Comparison of ENCODE assay signal across 8 mouse cellular contexts in genomic region chr9:64281105-64281780, GRCm38 (mm10). TPM values are rescaled to one million over a fixed set of nuclear protein-coding genes. Genes with fewer than 3 reads are reported as not detected.
DNase-seq lines count a peak whose midpoint lies in the region; ATAC-seq and TF ChIP-seq lines count a peak whose summit lies in the region.

Tipin (plus strand) TSS chr9:64281581.

- no peaks in the 10 kb centered on the region for H3K9me3 ChIP-seq in erythroblast, embryonic 14.5 days (ENCODE audit: control insufficient read depth, low read length)
- no peaks in the 10 kb centered on the region for H3K9me3 ChIP-seq in heart, embryonic 11.5 days (replicated peaks; ENCODE audit: control insufficient read depth, low read length)
- H3K9me3 ChIP-seq in kidney, embryonic 16.5 days (ENCODE audit: low read length), result no peaks in the 10 kb centered on the region

- peak within 1 kb of the TSS; percentile 90 for H3K27ac ChIP-seq in heart, embryonic 11.5 days (ENCODE audit: low read depth, low read length)
- H3K27ac ChIP-seq in kidney, embryonic 16.5 days (ENCODE audit: low read length), result peak within 1 kb of the TSS; percentile 95
- H3K27ac ChIP-seq in liver, adult 2 months (replicated peaks; ENCODE audit: insufficient read depth, low read depth, low read length), result no peak within 1 kb of the TSS

- H3K79me2 ChIP-seq in C2C12 (ENCODE audit: control insufficient read depth, insufficient read depth) (peaks cover 48% of the 10 kb centered on the region), myocyte (ENCODE audit: control insufficient read depth, insufficient read depth) (peaks cover 34% of the 10 kb centered on the region)
- no peaks in the 10 kb centered on the region; the same call in 1 of the 2 replicates for H3K79me2 ChIP-seq in liver, adult 2 months (ENCODE audit: control insufficient read depth, insufficient read depth, low read length)

- peaks cover 9% of the 10 kb centered on the region for H3K36me3 ChIP-seq in C2C12 (ENCODE audit: control insufficient read depth, insufficient read depth)
- H3K36me3 ChIP-seq in erythroblast, embryonic 14.5 days (ENCODE audit: control insufficient read depth), result peaks cover 33% of the 10 kb centered on the region
- H3K36me3 ChIP-seq in heart, embryonic 11.5 days (ENCODE audit: control insufficient read depth, insufficient read depth, low read length), result no peaks in the 10 kb centered on the region
- H3K36me3 ChIP-seq in kidney, embryonic 16.5 days (ENCODE audit: insufficient read depth, low read length), result no peaks in the 10 kb centered on the region
- no peaks in the 10 kb centered on the region for H3K36me3 ChIP-seq in liver, adult 2 months (ENCODE audit: control insufficient read depth, insufficient read depth, low read length)
- no peaks in the 10 kb centered on the region for H3K36me3 ChIP-seq in myocyte (ENCODE audit: control insufficient read depth, insufficient read depth)
- no peaks in the 10 kb centered on the region for H3K36me3 ChIP-seq in splenic B cell, adult 2 months (ENCODE audit: control insufficient read depth, insufficient read depth, low read length, poor library complexity, severe bottlenecking)

- H3ac ChIP-seq in C2C12 (ENCODE audit: control insufficient read depth, insufficient read length, low read depth) (peak within 1 kb of the TSS; percentile 87), myocyte (ENCODE audit: control insufficient read depth, insufficient read length) (peak within 1 kb of the TSS; percentile 99)

- peaks cover 36% of the 10 kb centered on the region for H3K79me3 ChIP-seq in C2C12 (ENCODE audit: low read depth)

- DNase-seq in brain, embryonic 14.5 days (ENCODE audit: low read depth), result peak; percentile 97
- DNase-seq in liver, adult 2 months (ENCODE audit: extremely low read depth, low read depth, low spot score), result peak; percentile 78
- DNase-seq in splenic B cell, adult 2 months (ENCODE audit: low read depth, low spot score), result peak; percentile 97

- no peaks in the 10 kb centered on the region for H3K27me3 ChIP-seq in C2C12 (ENCODE audit: control insufficient read depth, insufficient read depth, insufficient read length)
- no peaks in the 10 kb centered on the region for H3K27me3 ChIP-seq in erythroblast, embryonic 14.5 days (ENCODE audit: control insufficient read depth)
- H3K27me3 ChIP-seq in heart, embryonic 11.5 days (ENCODE audit: control insufficient read depth, insufficient read depth, low read length), result no peaks in the 10 kb centered on the region
- H3K27me3 ChIP-seq in kidney, embryonic 16.5 days (ENCODE audit: insufficient read depth, low read length), result no peaks in the 10 kb centered on the region
- H3K27me3 ChIP-seq in liver, adult 2 months (ENCODE audit: control insufficient read depth, insufficient read depth, low read length), result no peaks in the 10 kb centered on the region
- no peaks in the 10 kb centered on the region for H3K27me3 ChIP-seq in myocyte (ENCODE audit: control insufficient read depth, insufficient read depth, insufficient read length)
- no peaks in the 10 kb centered on the region for H3K27me3 ChIP-seq in splenic B cell, adult 2 months (ENCODE audit: control insufficient read depth, insufficient read depth, low read length, poor library complexity, severe bottlenecking)

- H3K4me3 ChIP-seq in C2C12 (ENCODE audit: insufficient read depth, poor library complexity, severe bottlenecking), result peak within 1 kb of the TSS; percentile 56
- peak within 1 kb of the TSS; percentile 81 for H3K4me3 ChIP-seq in erythroblast, embryonic 14.5 days (replicated peaks)
- H3K4me3 ChIP-seq in heart, embryonic 11.5 days (ENCODE audit: low read depth, low read length), result peak within 1 kb of the TSS; percentile 78
- H3K4me3 ChIP-seq in kidney, embryonic 16.5 days (ENCODE audit: low read length), result peak within 1 kb of the TSS; percentile 88
- peak within 1 kb of the TSS; percentile 92 for H3K4me3 ChIP-seq in liver, adult 2 months (ENCODE audit: insufficient read depth, low read depth, low read length)
- H3K4me3 ChIP-seq in myocyte, result peak within 1 kb of the TSS; percentile 56

- TF ChIP-seq CTCF in C2C12 (IDR thresholded peaks at IDR 0.05; ENCODE audit: control insufficient read depth, insufficient read depth, insufficient read length), result no peak
- no peak for TF ChIP-seq CTCF in brain, embryonic 14.5 days (IDR thresholded peaks at IDR 0.05; ENCODE audit: borderline replicate concordance, extremely low read depth, insufficient read depth, insufficient read length)
- no peak for TF ChIP-seq CTCF in liver, adult 2 months (IDR thresholded peaks at IDR 0.05; ENCODE audit: low read depth, low read length)

- H3K4me2 ChIP-seq in heart, embryonic 11.5 days, result peak within 1 kb of the TSS; percentile 91
- H3K4me2 ChIP-seq in kidney, embryonic 16.5 days (replicated peaks; ENCODE audit: low read depth, low read length), result peak within 1 kb of the TSS; percentile 79
- peak within 1 kb of the TSS; percentile 94 for H3K4me2 ChIP-seq in myocyte (ENCODE audit: low read depth)

- peak; percentile 94 for ATAC-seq in heart, embryonic 11.5 days (replicated peaks; ENCODE audit: insufficient number of reproducible peaks, low FRiP score, low TSS enrichment)
- peak; percentile 95 for ATAC-seq in kidney, embryonic 16.5 days (ENCODE audit: low FRiP score, low TSS enrichment)

- H3K4me1 ChIP-seq in erythroblast, embryonic 14.5 days (ENCODE audit: control insufficient read depth), result peaks cover 33% of the 10 kb centered on the region
- H3K4me1 ChIP-seq in heart, embryonic 11.5 days (ENCODE audit: control insufficient read depth, insufficient read depth, low read length), result peaks cover 7% of the 10 kb centered on the region; the same call in 1 of the 2 replicates
- peaks cover 9% of the 10 kb centered on the region for H3K4me1 ChIP-seq in kidney, embryonic 16.5 days (ENCODE audit: insufficient read depth, low read length)
- no peaks in the 10 kb centered on the region for H3K4me1 ChIP-seq in liver, adult 2 months (ENCODE audit: control insufficient read depth, insufficient read depth, low read length)

- WGBS in heart, embryonic 11.5 days (ENCODE audit: insufficient replicate concordance), result 2% methylated on average over 45 of the region's 46 CpGs
- WGBS in kidney, embryonic 16.5 days, result 2% methylated on average over 45 of the region's 46 CpGs
- WGBS in liver, adult 2 months, result 1% methylated on average over 46 of the region's 46 CpGs

- peak within 1 kb of the TSS; percentile 98 for H3K9ac ChIP-seq in heart, embryonic 11.5 days (ENCODE audit: low read depth, low read length)
- peak within 1 kb of the TSS; percentile 98 for H3K9ac ChIP-seq in kidney, embryonic 16.5 days (replicated peaks; ENCODE audit: low read length)
- H3K9ac ChIP-seq in liver, adult 2 months (ENCODE audit: low read depth, low read length), result peak within 1 kb of the TSS; percentile 96

- peak; percentile 56; the same call in 1 of the 2 replicates for TF ChIP-seq POLR2A in brain, embryonic 14.5 days (IDR thresholded peaks at IDR 0.05; ENCODE audit: borderline replicate concordance, extremely low read depth, insufficient read depth, insufficient read length, poor library complexity, severe bottlenecking)
- 0 out of 2 replicates have a peak, but pooled peaks have one; percentile 59 for TF ChIP-seq POLR2A in liver, adult 2 months (IDR thresholded peaks at IDR 0.05; ENCODE audit: extremely low read depth, insufficient read depth, low read length)
- TF ChIP-seq POLR2A in myocyte (IDR thresholded peaks at IDR 0.05; ENCODE audit: insufficient read length, low read depth), result peak; percentile 74

TF ChIP-seq in C2C12, 6 proteins besides CTCF, POLR2A, EP300 and RAD21:
- TF ChIP-seq FOSL1 (IDR thresholded peaks at IDR 0.05; ENCODE audit: insufficient read depth, low read length, poor library complexity, severe bottlenecking) (no peak), MYOG (IDR thresholded peaks at IDR 0.05; ENCODE audit: control insufficient read depth, extremely low read depth, insufficient read length) (no peak), USF1 (IDR thresholded peaks at IDR 0.05; ENCODE audit: low read depth) (no peak), MAX (IDR thresholded peaks at IDR 0.05) (no peak), MYOD1 (IDR thresholded peaks at IDR 0.05; ENCODE audit: control insufficient read depth, insufficient read length, low read depth) (no peak), CEBPB (IDR thresholded peaks at IDR 0.05; ENCODE audit: low read depth) (no peak)
TF ChIP-seq in C2C12: peak in this region for 0.

TF ChIP-seq in myocyte, 11 proteins besides CTCF, POLR2A, EP300 and RAD21:
- TF ChIP-seq REST (IDR thresholded peaks at IDR 0.05; ENCODE audit: insufficient read depth, insufficient read length), result no peak
- TF ChIP-seq MAX (IDR thresholded peaks at IDR 0.05; ENCODE audit: low read depth), result no peak
- peak; percentile 53 for TF ChIP-seq POLR2AphosphoS2 (IDR thresholded peaks at IDR 0.05; ENCODE audit: insufficient read length, low read depth)
- TF ChIP-seq TCF3 (IDR thresholded peaks at IDR 0.05; ENCODE audit: insufficient read length, low read depth), result no peak
- no peak for TF ChIP-seq MYOD1 (IDR thresholded peaks at IDR 0.05; ENCODE audit: control insufficient read depth in 1 of 3, insufficient read length in 2 of 3, low read depth in 2 of 3)
- TF ChIP-seq SRF (IDR thresholded peaks at IDR 0.05; ENCODE audit: control insufficient read depth, insufficient read length, low read depth), result no peak
- TF ChIP-seq MYOG (IDR thresholded peaks at IDR 0.05; ENCODE audit: control insufficient read depth in 1 of 3, insufficient read depth in 1 of 3, insufficient read length in 2 of 3, low read depth in 2 of 3), result no peak
- no peak for TF ChIP-seq TCF12 (IDR thresholded peaks at IDR 0.05; ENCODE audit: insufficient read depth, poor library complexity, severe bottlenecking)
- peak; percentile 84 for TF ChIP-seq E2F4 (IDR thresholded peaks at IDR 0.05; ENCODE audit: insufficient read depth)
- no peak for TF ChIP-seq CEBPB (IDR thresholded peaks at IDR 0.05; ENCODE audit: insufficient read depth, poor library complexity, severe bottlenecking)
- TF ChIP-seq USF1 (IDR thresholded peaks at IDR 0.05; ENCODE audit: low read depth), result no peak

RNA-seq across cellular contexts. Expression of gene Tipin, which starts in this region (rescaled TPM):
- polyA plus RNA-seq in C2C12 (2012; fragmentation: generic; extraction: Trizol), result 80.0 TPM
- polyA plus RNA-seq in brain, embryonic 14.5 days (2012; rRNA removed), result 56.8 and 67.4 TPM in 2 replicates
- polyA plus RNA-seq in erythroblast, embryonic 14.5 days (2012), result 0.95 and 1.3 TPM in 2 replicates
- 155 and 159 TPM in 2 replicates for polyA plus RNA-seq in heart, embryonic 11.5 days (2014; fragmentation: Nextera tagmentation; extraction: Ambion mirVana)
- polyA plus RNA-seq in kidney, embryonic 16.5 days (2015; fragmentation: Nextera tagmentation; extraction: Ambion mirVana), result 201 and 208 TPM in 2 replicates
- 5.7 and 6.0 TPM in 2 replicates for total RNA-seq in liver, adult 2 months (2014; rRNA removed)
- 1.4 and 2.5 TPM in 2 replicates for polyA plus RNA-seq in liver, adult 2 months (2012; rRNA removed)
- polyA plus RNA-seq in myocyte (2012; fragmentation: generic; extraction: Trizol), result 33.1 TPM
